Mouse (Mus musculus) bone marrow, adult 2 months (tissue): ENCODE data around the gene Gm3149. TPM values are rescaled to one million over a fixed set of nuclear protein-coding genes. Genes with fewer than 3 reads are reported as not detected.
"Not testable (repeated sequence)": the region's sequence is repeated elsewhere in the genome, so short reads cannot be mapped to it uniquely, and the experiment has no call there.

Experiments used
- H3K27ac ChIP-seq: fragments of 200-500 bp; 2 replicates; pipeline ENCODE4 v1.5.1; 2012; ENCODE audit warnings: low read depth, mild to moderate bottlenecking, control low read depth, inconsistent platforms, low read length; ENCODE audit not compliant: control insufficient read depth, poor library complexity, insufficient read depth
- H3K4me1 ChIP-seq: fragments of 200-500 bp; 2 replicates; pipeline ENCODE4 v1.6.1; 2011; ENCODE audit warnings: low read length; ENCODE audit not compliant: control insufficient read depth, insufficient read depth
- H3K4me3 ChIP-seq: fragments of 200-500 bp; replicated peaks from 2 replicates; pipeline ENCODE3; 2011; ENCODE audit warnings: mild to moderate bottlenecking, low read depth, low read length, control low read depth; ENCODE audit not compliant: control insufficient read depth
- WGBS: fragments of 180-500 bp; shearing (Covaris S2); methylation state at CpG from one replicate; pipeline ENCODE4 v1.1.7; 2018; 5-methylcytosine and 5-hydroxymethylcytosine counted together
- polyA plus RNA-seq: library from polyadenylated mRNA; stranded (reverse); fragments of >200 nt; gene quantifications from 2 replicates; pipeline ENCODE4 v1.2.4, GENCODE M21; 2011; ENCODE audit warnings: low replicate concordance; ENCODE audit not compliant: missing spikeins, insufficient read depth, insufficient read length

The Gm3149 gene
- polyA plus RNA-seq, result not detected in 2 replicates

GRCm38 (mm10) chr14:4316983-4317382 lies at the start of gene Gm3149:
Gene Gm3149 (plus strand): TSS chr14:4317283.
- H3K4me3 ChIP-seq, H3K27ac ChIP-seq, H3K4me1 ChIP-seq: not testable (repeated sequence)
- no CpG with 5 or more reads among the region's 1 CpGs for WGBS

GRCm38 (mm10) chr14:4269238-4269950 lies 47.7 kb upstream of the Gm3149 start:
- not testable (repeated sequence) for H3K4me3 ChIP-seq, H3K4me1 ChIP-seq, H3K27ac ChIP-seq
- 74% methylated on average over 2 of the region's 2 CpGs for WGBS

- H3K4me3 ChIP-seq, H3K4me1 ChIP-seq, H3K27ac ChIP-seq: not testable (repeated sequence)
- 75% methylated on average over 3 of the region's 3 CpGs for WGBS
Observed at GRCm38 (mm10) chr14:4279828-4280227, 37.3 kb upstream of the Gm3149 start.

GRCm38 (mm10) chr14:4334476-4335080 lies 17.5 kb downstream of the Gm3149 start, which contains the start of gene 2610042L04Rik:
Gene 2610042L04Rik (plus strand): TSS chr14:4334763.
- not testable (repeated sequence) for H3K27ac ChIP-seq, H3K4me3 ChIP-seq, H3K4me1 ChIP-seq
- 2% methylated on average over 35 of the region's 48 CpGs for WGBS

- 7% methylated on average over 7 of the region's 8 CpGs for WGBS
- H3K27ac ChIP-seq, H3K4me1 ChIP-seq, H3K4me3 ChIP-seq: not testable (repeated sequence)
Observed at GRCm38 (mm10) chr14:4335506-4335905, 18.4 kb downstream of the Gm3149 start.

GRCm38 (mm10) chr14:4368991-4369390 lies 51.9 kb downstream of the Gm3149 start:
- 73% methylated on average over 3 of the region's 3 CpGs for WGBS
- H3K4me3 ChIP-seq, H3K4me1 ChIP-seq, H3K27ac ChIP-seq: not testable (repeated sequence)

GRCm38 (mm10) chr14:4369691-4370090 lies 52.6 kb downstream of the Gm3149 start:
- H3K4me3 ChIP-seq, H3K4me1 ChIP-seq, H3K27ac ChIP-seq: not testable (repeated sequence)
- 62% methylated on average over 3 of the region's 3 CpGs for WGBS

Other genes with a start within 250 kb of the Gm3149 start
- not detected in 2 replicates for gene Gm3115, start 233.2 kb upstream of the Gm3149 start, polyA plus RNA-seq
- gene Gm8108, start 206.8 kb upstream of the Gm3149 start, polyA plus RNA-seq, result not detected in 2 replicates
- not detected in 2 replicates for gene Gm3127, start 152.3 kb upstream of the Gm3149 start, polyA plus RNA-seq
- gene Gm2974, start 134.7 kb upstream of the Gm3149 start, polyA plus RNA-seq, result not detected in 2 replicates
- gene Gm3138, start 67.7 kb upstream of the Gm3149 start, polyA plus RNA-seq, result not detected in 2 replicates
- gene 2610042L04Rik, start 17.5 kb downstream of the Gm3149 start, polyA plus RNA-seq, result not detected in 2 replicates
- gene Gm3159, start 80.2 kb downstream of the Gm3149 start, polyA plus RNA-seq, result not detected in 2 replicates
- gene Gm3164, start 98.2 kb downstream of the Gm3149 start, polyA plus RNA-seq, result not detected in 2 replicates
- not detected in 2 replicates for gene Gm3173, start 113.7 kb downstream of the Gm3149 start, polyA plus RNA-seq
- gene Gm3182, start 164.5 kb downstream of the Gm3149 start, polyA plus RNA-seq, result not detected in 2 replicates
- not detected in 2 replicates for gene Gm3047, start 238.1 kb downstream of the Gm3149 start, polyA plus RNA-seq